Mouse (Mus musculus) liver, adult 2 months (tissue): ENCODE data around the gene Chd5.

Source experiments
- CTCF ChIP-seq: fragments of 200-500 bp; IDR thresholded peaks from 2 replicates; pipeline ENCODE4 v1.5.1; 2011; ENCODE audit warnings: low read depth, low read length, control low read depth
- POLR2A ChIP-seq: fragments of 200-500 bp; IDR thresholded peaks from 2 replicates; pipeline ENCODE4 v1.6.1; 2011; ENCODE audit warnings: low read length, control low read depth; ENCODE audit not compliant: insufficient read depth; ENCODE audit errors: extremely low read depth

- no peak for TF ChIP-seq POLR2A
- no peak for TF ChIP-seq CTCF
These were observed 68.1 kb downstream of the Chd5 start for GRCm38 (mm10) chr4:152406531-152406930.
